Mouse (Mus musculus): ENCODE measurements at regions not wholly inside any gene's neighbourhood (a gene's known extent, or its start where the extent isn't known, plus 50 kb on each side); places are given as distances from the start of the nearest gene placed in this dataset.

- H3K36me3 ChIP-seq (ENCODE audit: control insufficient read depth, insufficient read depth) = no peaks in the 10 kb centered on the region
- TF ChIP-seq POLR2AphosphoS2 (IDR thresholded peaks at IDR 0.05; ENCODE audit: insufficient read length, low read depth) = no peak
- H3K79me2 ChIP-seq (ENCODE audit: control insufficient read depth, insufficient read depth) = no peaks in the 10 kb centered on the region
- H3K4me2 ChIP-seq (ENCODE audit: low read depth) = no peak overlapping the region
- H3K4me3 ChIP-seq = no peak overlapping the region
- H3K27me3 ChIP-seq (ENCODE audit: control insufficient read depth, insufficient read depth, insufficient read length) = no peaks in the 10 kb centered on the region
- H3ac ChIP-seq (ENCODE audit: control insufficient read depth, insufficient read length) = no peak overlapping the region
These were observed 110.7 kb upstream of the Eomes start for GRCm38 (mm10) chr9:118367314-118367713.

- no peaks in the 10 kb centered on the region for H3K36me3 ChIP-seq (ENCODE audit: control insufficient read depth, insufficient read depth)
- H3K4me2 ChIP-seq (ENCODE audit: low read depth) = no peak overlapping the region
- H3K27me3 ChIP-seq (ENCODE audit: control insufficient read depth, insufficient read depth, insufficient read length) = no peaks in the 10 kb centered on the region
- TF ChIP-seq POLR2A (IDR thresholded peaks at IDR 0.05; ENCODE audit: insufficient read length, low read depth) (no peak), MAX (IDR thresholded peaks at IDR 0.05; ENCODE audit: low read depth) (no peak), CEBPB (IDR thresholded peaks at IDR 0.05; ENCODE audit: insufficient read depth, poor library complexity, severe bottlenecking) (no peak), REST (IDR thresholded peaks at IDR 0.05; ENCODE audit: insufficient read depth, insufficient read length) (no peak), TCF3 (IDR thresholded peaks at IDR 0.05; ENCODE audit: insufficient read length, low read depth) (no peak), MYOD1 (IDR thresholded peaks at IDR 0.05; ENCODE audit: control insufficient read depth in 1 of 3, insufficient read length in 2 of 3, low read depth in 2 of 3) (no peak), E2F4 (IDR thresholded peaks at IDR 0.05; ENCODE audit: insufficient read depth) (no peak), POLR2AphosphoS2 (IDR thresholded peaks at IDR 0.05; ENCODE audit: insufficient read length, low read depth) (no peak), TCF12 (IDR thresholded peaks at IDR 0.05; ENCODE audit: insufficient read depth, poor library complexity, severe bottlenecking) (no peak), SRF (IDR thresholded peaks at IDR 0.05; ENCODE audit: control insufficient read depth, insufficient read length, low read depth) (no peak), MYOG (IDR thresholded peaks at IDR 0.05; ENCODE audit: control insufficient read depth in 1 of 3, insufficient read depth in 1 of 3, insufficient read length in 2 of 3, low read depth in 2 of 3) (no peak)
- H3K4me3 ChIP-seq = no peak overlapping the region
- no peak overlapping the region for H3ac ChIP-seq (ENCODE audit: control insufficient read depth, insufficient read length)
- H3K79me2 ChIP-seq (ENCODE audit: control insufficient read depth, insufficient read depth) = no peaks in the 10 kb centered on the region
These were observed 107.4 kb upstream of the Eomes start for GRCm38 (mm10) chr9:118370581-118370980.

GRCm38 (mm10) chr9:118374680-118375079 is 103.3 kb upstream of the Eomes start:
- no peak overlapping the region for H3ac ChIP-seq (ENCODE audit: control insufficient read depth, insufficient read length)
- H3K79me2 ChIP-seq (ENCODE audit: control insufficient read depth, insufficient read depth) = no peaks in the 10 kb centered on the region
- H3K27me3 ChIP-seq (ENCODE audit: control insufficient read depth, insufficient read depth, insufficient read length) = no peaks in the 10 kb centered on the region
- H3K4me2 ChIP-seq (ENCODE audit: low read depth) = no peak overlapping the region
- no peaks in the 10 kb centered on the region for H3K36me3 ChIP-seq (ENCODE audit: control insufficient read depth, insufficient read depth)
- H3K4me3 ChIP-seq = no peak overlapping the region
- TF ChIP-seq E2F4 (IDR thresholded peaks at IDR 0.05; ENCODE audit: insufficient read depth) = no peak

- H3K4me2 ChIP-seq (ENCODE audit: low read depth) = peak overlapping the region; percentile 18
These were observed 99.0 kb upstream of the Eomes start for GRCm38 (mm10) chr9:118379055-118379454.

GRCm38 (mm10) chr9:118382532-118382931 is 95.5 kb upstream of the Eomes start:
- H3K4me3 ChIP-seq = no peak overlapping the region
- H3K4me2 ChIP-seq (ENCODE audit: low read depth) = no peak overlapping the region
- H3K36me3 ChIP-seq (ENCODE audit: control insufficient read depth, insufficient read depth) = no peaks in the 10 kb centered on the region
- TF ChIP-seq POLR2AphosphoS2 (IDR thresholded peaks at IDR 0.05; ENCODE audit: insufficient read length, low read depth) = no peak
- TF ChIP-seq REST (IDR thresholded peaks at IDR 0.05; ENCODE audit: insufficient read depth, insufficient read length) = no peak
- no peak for TF ChIP-seq TCF3 (IDR thresholded peaks at IDR 0.05; ENCODE audit: insufficient read length, low read depth)
- TF ChIP-seq CEBPB (IDR thresholded peaks at IDR 0.05; ENCODE audit: insufficient read depth, poor library complexity, severe bottlenecking) = no peak
- TF ChIP-seq E2F4 (IDR thresholded peaks at IDR 0.05; ENCODE audit: insufficient read depth) = no peak
- no peak for TF ChIP-seq MYOD1 (IDR thresholded peaks at IDR 0.05; ENCODE audit: control insufficient read depth in 1 of 3, insufficient read length in 2 of 3, low read depth in 2 of 3)
- no peak for TF ChIP-seq USF1 (IDR thresholded peaks at IDR 0.05; ENCODE audit: low read depth)
- TF ChIP-seq TCF12 (IDR thresholded peaks at IDR 0.05; ENCODE audit: insufficient read depth, poor library complexity, severe bottlenecking) = no peak
- no peak for TF ChIP-seq MAX (IDR thresholded peaks at IDR 0.05; ENCODE audit: low read depth)
- TF ChIP-seq POLR2A (IDR thresholded peaks at IDR 0.05; ENCODE audit: insufficient read length, low read depth) = no peak
- no peak for TF ChIP-seq SRF (IDR thresholded peaks at IDR 0.05; ENCODE audit: control insufficient read depth, insufficient read length, low read depth)
- no peak for TF ChIP-seq MYOG (IDR thresholded peaks at IDR 0.05; ENCODE audit: control insufficient read depth in 1 of 3, insufficient read depth in 1 of 3, insufficient read length in 2 of 3, low read depth in 2 of 3)
- H3K27me3 ChIP-seq (ENCODE audit: control insufficient read depth, insufficient read depth, insufficient read length) = no peaks in the 10 kb centered on the region
- H3ac ChIP-seq (ENCODE audit: control insufficient read depth, insufficient read length) = no peak overlapping the region
- no peaks in the 10 kb centered on the region for H3K79me2 ChIP-seq (ENCODE audit: control insufficient read depth, insufficient read depth)

More at GRCm38 (mm10) chr9:118379055-118379454, 99.0 kb upstream of the Eomes start:
- Histone ChIP-seq H3ac (ENCODE audit: control insufficient read depth, insufficient read length) (no peak overlapping the region), H3K36me3 (ENCODE audit: control insufficient read depth, insufficient read depth) (no peaks in the 10 kb centered on the region), H3K4me3 (no peak overlapping the region), H3K79me2 (ENCODE audit: control insufficient read depth, insufficient read depth) (no peaks in the 10 kb centered on the region), H3K27me3 (ENCODE audit: control insufficient read depth, insufficient read depth, insufficient read length) (no peaks in the 10 kb centered on the region)
- TF ChIP-seq TCF3 (IDR thresholded peaks at IDR 0.05; ENCODE audit: insufficient read length, low read depth) (no peak), E2F4 (IDR thresholded peaks at IDR 0.05; ENCODE audit: insufficient read depth) (no peak), TCF12 (IDR thresholded peaks at IDR 0.05; ENCODE audit: insufficient read depth, poor library complexity, severe bottlenecking) (no peak), REST (IDR thresholded peaks at IDR 0.05; ENCODE audit: insufficient read depth, insufficient read length) (no peak), SRF (IDR thresholded peaks at IDR 0.05; ENCODE audit: control insufficient read depth, insufficient read length, low read depth) (no peak), MAX (IDR thresholded peaks at IDR 0.05; ENCODE audit: low read depth) (no peak), CEBPB (IDR thresholded peaks at IDR 0.05; ENCODE audit: insufficient read depth, poor library complexity, severe bottlenecking) (no peak), POLR2AphosphoS2 (IDR thresholded peaks at IDR 0.05; ENCODE audit: insufficient read length, low read depth) (no peak), MYOD1 (IDR thresholded peaks at IDR 0.05; ENCODE audit: control insufficient read depth in 1 of 3, insufficient read length in 2 of 3, low read depth in 2 of 3) (no peak)

Data from myocyte (in vitro differentiated cells).